Mouse (Mus musculus) limb, embryonic 11.5 days (tissue): ENCODE measurements around the gene Slc31a2. TPM values are rescaled to one million over a fixed set of nuclear protein-coding genes. Genes with fewer than 3 reads are reported as not detected.
A peak's percentile ranks its signal among the peaks of the same experiment; 100 is the strongest.
"Not testable (repeated sequence)": the region's sequence is repeated elsewhere in the genome, so short reads cannot be mapped to it uniquely, and the experiment has no call there.

Experiments
- ATAC-seq: fragments of 200-750 bp; cut with Nextera tagmentation; 2 replicates; pipeline ENCODE4 v1.8.0; 2017; ENCODE audit warnings: low read depth; ENCODE audit not compliant: insufficient number of reproducible peaks, low FRiP score, low TSS enrichment
- DNase-seq: peaks from one replicate; pipeline ENCODE4 v3.0.0-alpha.2; 2015; ENCODE audit warnings: low spot score
- H3K27ac ChIP-seq: fragments of 300-500 bp; sonication (generic); replicated peaks from 2 replicates; pipeline ENCODE4 v1.5.1; 2014; ENCODE audit warnings: low read depth, mild to moderate bottlenecking, low read length
- H3K27me3 ChIP-seq: fragments of 300-500 bp; sonication (generic); 2 replicates; pipeline ENCODE4 v1.6.1; 2014; ENCODE audit warnings: mild to moderate bottlenecking, low read length, mixed read lengths; ENCODE audit not compliant: control insufficient read depth, insufficient read depth
- H3K36me3 ChIP-seq: fragments of 300-500 bp; sonication (generic); 2 replicates; pipeline ENCODE4 v1.6.1; 2014; ENCODE audit warnings: mild to moderate bottlenecking, low read length, moderate library complexity, mixed read lengths; ENCODE audit not compliant: control insufficient read depth, insufficient read depth
- H3K4me1 ChIP-seq: fragments of 300-500 bp; sonication (generic); 2 replicates; pipeline ENCODE4 v1.6.1; 2014; ENCODE audit warnings: low read length, mixed read lengths; ENCODE audit not compliant: control insufficient read depth, insufficient read depth
- H3K4me2 ChIP-seq: fragments of 300-500 bp; sonication (generic); 2 replicates; pipeline ENCODE4 v1.6.1; 2014; ENCODE audit warnings: low read depth, mild to moderate bottlenecking, moderate library complexity; ENCODE audit not compliant: severe bottlenecking
- H3K4me3 ChIP-seq: fragments of 300-500 bp; sonication (generic); 2 replicates; pipeline ENCODE4 v1.5.1; 2014; ENCODE audit warnings: low read depth, low read length
- H3K9ac ChIP-seq: fragments of 300-500 bp; sonication (generic); 2 replicates; pipeline ENCODE4 v1.6.1; 2014; ENCODE audit warnings: mild to moderate bottlenecking, low read length
- H3K9me3 ChIP-seq: fragments of 300-500 bp; sonication (generic); 2 replicates; pipeline ENCODE4 v1.6.1; 2016; ENCODE audit warnings: low read length; ENCODE audit not compliant: control insufficient read depth
- WGBS: fragments of 180-500 bp; shearing (Covaris S2); extraction: QIAGEN DNeasy Blood & Tissue Kit; methylation state at CpG from one replicate; pipeline ENCODE4 v1.1.7; 2014; 5-methylcytosine and 5-hydroxymethylcytosine counted together
- polyA plus RNA-seq: library from polyadenylated mRNA; unstranded; fragments of >200 nt; fragmentation: Nextera tagmentation; extraction: Ambion mirVana; gene quantifications from 2 replicates; pipeline ENCODE4 v1.2.1, GENCODE M21; 2014

Slc31a2 gene
- polyA plus RNA-seq, 1 experiment from 2014 or later = 11.3 TPM

DNA sequence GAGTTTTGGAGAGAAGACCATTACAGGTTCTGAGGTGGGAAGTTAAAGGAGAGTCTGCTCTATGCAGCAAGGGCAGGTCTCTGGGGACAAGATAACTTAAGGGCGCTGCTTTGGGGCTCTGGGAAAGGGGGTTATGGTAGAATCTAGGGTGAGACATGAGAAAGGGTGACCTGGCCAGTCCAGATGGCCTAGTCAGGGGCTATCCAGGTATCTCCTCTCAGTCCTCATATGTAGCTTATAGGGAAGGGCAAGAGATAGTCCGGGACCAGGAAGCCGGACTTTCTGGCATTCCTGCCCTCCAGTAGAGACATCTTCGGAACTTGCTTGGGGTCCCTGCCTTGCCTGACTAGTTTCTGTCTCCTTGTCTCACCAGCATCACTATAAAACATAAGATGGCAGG, 10.6 kb upstream of the Slc31a2 start:
- ATAC-seq = no peak
- Histone ChIP-seq H3K4me3 (no peak overlapping the region), H3K4me1 (no peaks in the 10 kb centered on the region), H3K27ac (no peak overlapping the region), H3K9ac (no peak overlapping the region), H3K9me3 (no peaks in the 10 kb centered on the region), H3K4me2 (no peak overlapping the region), H3K36me3 (no peaks in the 10 kb centered on the region), H3K27me3 (no peaks in the 10 kb centered on the region)
- WGBS = 90% methylated on average over 4 of the region's 4 CpGs
- peak; percentile 9 for DNase-seq

DNA sequence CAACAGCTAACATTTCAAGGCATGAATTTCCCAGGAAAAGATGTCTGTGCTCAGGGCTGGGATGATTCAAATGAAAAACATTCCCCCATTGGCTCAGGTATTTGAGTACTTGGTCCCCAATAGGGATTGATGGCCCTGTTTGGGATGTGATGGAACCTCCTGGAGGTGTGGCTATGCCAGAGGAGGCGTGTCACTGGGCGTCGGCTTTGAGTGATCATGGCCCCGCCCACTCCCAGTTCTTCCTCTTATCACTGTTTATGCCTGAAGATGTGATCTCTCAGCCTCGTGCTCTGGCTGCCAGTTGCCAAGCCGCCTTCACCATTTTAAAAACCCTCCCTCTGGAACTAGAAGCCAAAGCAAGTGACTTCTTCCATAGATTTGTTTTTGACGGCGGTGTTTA, 7.8 kb upstream of the Slc31a2 start:
- no peak for ATAC-seq
- 60% methylated on average over 8 of the region's 8 CpGs for WGBS
- H3K4me3 ChIP-seq = no peak overlapping the region

DNA sequence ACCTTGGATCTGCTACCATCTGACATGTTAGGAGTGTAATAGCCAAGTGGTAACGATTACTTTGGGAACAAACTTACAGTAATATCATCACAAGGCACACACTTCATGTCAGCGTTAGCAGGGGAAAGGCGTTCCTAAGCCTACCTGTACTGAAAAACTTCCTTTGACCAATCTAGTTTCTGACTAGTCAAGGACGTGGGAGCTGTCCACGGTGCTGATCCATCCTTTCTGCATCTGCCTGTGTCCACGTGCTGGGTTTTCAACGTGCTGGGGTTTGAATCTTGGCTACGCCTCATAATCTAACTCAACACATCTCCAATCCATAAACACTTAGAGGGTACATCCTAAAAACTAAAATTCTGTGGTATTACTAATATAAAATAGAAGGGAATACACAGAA, 5.4 kb upstream of the Slc31a2 start:
- H3K27me3 ChIP-seq = no peaks in the 10 kb centered on the region
- no peak overlapping the region for H3K4me2 ChIP-seq
- H3K4me1 ChIP-seq = no peaks in the 10 kb centered on the region
- no peaks in the 10 kb centered on the region for H3K9me3 ChIP-seq
- 28% methylated on average over 8 of the region's 8 CpGs for WGBS
- no peak overlapping the region for H3K9ac ChIP-seq
- H3K36me3 ChIP-seq = no peaks in the 10 kb centered on the region
- H3K4me3 ChIP-seq = no peak overlapping the region
- ATAC-seq (no peak), DNase-seq (peak; percentile 87)
- no peak overlapping the region for H3K27ac ChIP-seq

More for the DNA sequence above, 7.8 kb upstream of the Slc31a2 start:
- no peaks in the 10 kb centered on the region for H3K27me3 ChIP-seq
- H3K36me3 ChIP-seq = no peaks in the 10 kb centered on the region
- no peak overlapping the region for H3K9ac ChIP-seq
- no peak overlapping the region for H3K4me2 ChIP-seq
- H3K27ac ChIP-seq = no peak overlapping the region
- H3K9me3 ChIP-seq = no peaks in the 10 kb centered on the region
- H3K4me1 ChIP-seq = no peaks in the 10 kb centered on the region
- DNase-seq = no peak

DNA sequence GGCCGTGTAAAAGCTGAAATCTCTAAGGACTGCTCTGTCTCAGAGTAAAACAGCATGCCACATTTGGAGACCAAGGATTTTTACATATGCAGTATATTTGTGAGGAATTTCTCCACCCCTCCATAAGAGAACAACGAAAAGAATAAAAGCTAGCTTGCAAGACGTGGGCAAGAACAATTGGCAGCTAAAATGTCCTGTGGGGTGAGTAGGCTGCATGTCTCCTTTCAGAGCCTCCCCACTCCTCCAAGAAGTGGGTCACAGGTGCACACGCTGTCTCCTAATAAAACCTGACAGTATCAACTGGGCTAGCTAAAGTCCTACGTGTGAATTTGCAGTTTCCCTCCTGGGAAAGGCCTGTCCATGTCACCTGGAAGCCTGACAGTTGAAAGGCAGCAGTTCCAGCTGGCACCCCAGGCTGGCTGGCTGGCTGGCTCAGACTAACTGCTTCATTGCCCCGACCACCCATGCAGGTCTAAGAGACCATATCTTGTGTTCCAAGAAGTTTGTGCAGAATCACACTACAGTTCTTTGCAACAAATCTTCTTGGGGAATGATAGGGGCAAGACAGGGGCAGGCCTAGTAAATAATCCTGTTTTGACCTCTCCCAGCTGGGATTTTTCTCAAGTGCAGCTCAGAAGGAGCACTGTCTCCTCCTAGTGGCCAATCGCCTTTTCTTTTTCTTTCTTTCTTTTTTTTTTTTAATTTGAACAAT, 927 bp downstream of the Slc31a2 start:
- Histone ChIP-seq H3K27ac (no peak overlapping the region), H3K9me3 (no peaks in the 10 kb centered on the region), H3K27me3 (no peaks in the 10 kb centered on the region), H3K9ac (no peak overlapping the region), H3K4me1 (no peaks in the 10 kb centered on the region), H3K36me3 (no peaks in the 10 kb centered on the region), H3K4me3 (no peak overlapping the region), H3K4me2 (no peak overlapping the region)
- ATAC-seq = no peak
- WGBS = 50% methylated on average over 7 of the region's 7 CpGs
- no peak for DNase-seq

DNA sequence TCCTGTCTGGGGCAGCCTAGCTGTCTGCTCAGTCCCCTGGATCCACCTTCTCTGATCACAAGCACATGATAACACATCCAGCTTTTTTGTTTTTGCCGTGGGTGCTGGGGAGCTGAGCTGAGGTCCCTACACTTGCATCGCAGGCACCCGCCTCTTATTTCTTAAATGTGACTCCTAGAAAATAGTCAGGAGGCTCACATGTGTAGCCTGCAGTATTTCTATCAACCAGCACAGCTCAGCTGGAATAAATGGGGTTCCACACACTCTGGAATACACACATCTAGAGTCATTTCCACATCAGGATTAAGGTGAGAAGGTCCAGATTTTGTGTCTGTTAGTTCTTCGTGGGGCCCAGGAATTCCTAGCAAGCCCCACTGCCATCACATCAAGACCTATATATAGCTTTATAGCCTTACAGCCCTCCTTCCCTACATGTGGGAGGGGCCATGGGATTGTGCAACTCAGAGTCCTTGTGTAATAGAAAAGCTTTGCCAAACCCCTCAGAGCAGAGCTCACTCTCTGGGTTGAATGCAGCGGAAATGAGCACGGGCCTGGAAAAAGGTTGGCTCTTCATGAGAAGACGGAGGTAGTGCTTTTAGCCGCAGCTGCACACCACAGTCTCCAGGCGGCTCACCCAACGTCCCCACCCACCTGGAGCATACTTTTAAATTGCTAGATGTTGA, 2.9 kb downstream of the Slc31a2 start:
- Histone ChIP-seq H3K36me3 (no peaks in the 10 kb centered on the region), H3K4me3 (no peak overlapping the region), H3K4me1 (no peaks in the 10 kb centered on the region), H3K27ac (no peak overlapping the region), H3K27me3 (no peaks in the 10 kb centered on the region), H3K9me3 (no peaks in the 10 kb centered on the region), H3K4me2 (no peak overlapping the region), H3K9ac (no peak overlapping the region)
- ATAC-seq (no peak), DNase-seq (no peak)
- 78% methylated on average over 10 of the region's 10 CpGs for WGBS

DNA sequence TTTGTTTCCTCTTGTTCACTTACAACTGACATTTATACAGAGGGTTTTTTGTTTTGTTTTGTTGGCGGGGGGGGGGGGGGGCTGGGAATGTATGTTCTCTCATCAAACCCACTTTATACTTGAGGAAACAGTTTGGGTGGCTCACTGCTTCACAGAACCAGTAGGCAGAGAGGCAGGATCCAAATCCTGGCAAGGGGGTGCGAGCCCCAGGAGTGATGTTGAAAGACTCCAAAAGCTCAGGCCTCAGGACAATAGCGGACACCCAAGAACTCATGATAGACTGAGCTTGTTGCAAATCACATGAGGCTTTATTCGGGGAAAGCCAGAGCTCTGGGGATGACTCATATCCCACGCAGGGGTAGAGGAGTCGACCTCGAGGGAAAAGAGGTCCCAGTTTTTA, 3.7 kb downstream of the Slc31a2 start:
- not testable (repeated sequence) for H3K4me1 ChIP-seq, H3K27ac ChIP-seq, H3K4me3 ChIP-seq, H3K9me3 ChIP-seq, H3K4me2 ChIP-seq, ATAC-seq, H3K9ac ChIP-seq, DNase-seq, H3K36me3 ChIP-seq, H3K27me3 ChIP-seq
- 75% methylated on average over 7 of the region's 7 CpGs for WGBS

DNA sequence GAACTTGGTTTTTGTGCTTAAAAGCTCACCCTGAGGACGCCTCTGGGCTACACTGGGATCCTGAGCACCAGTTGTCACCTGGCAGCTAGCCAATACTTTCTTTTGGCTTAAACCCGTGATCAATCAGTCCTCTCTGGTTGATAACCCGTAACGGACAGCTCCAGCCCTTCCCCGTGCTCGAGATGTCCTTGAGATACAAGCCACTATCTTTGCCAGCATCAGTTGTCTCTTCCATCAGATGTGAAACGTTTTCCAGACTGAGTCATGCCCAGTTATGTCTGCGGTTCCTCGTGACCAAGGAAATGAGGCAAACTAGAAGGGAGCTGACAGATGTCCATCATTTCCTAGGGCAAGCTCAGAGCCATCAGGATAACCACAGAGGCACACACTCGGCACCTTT, 4.7 kb downstream of the Slc31a2 start:
- no peaks in the 10 kb centered on the region for H3K9me3 ChIP-seq
- ATAC-seq (no peak), DNase-seq (no peak)
- H3K4me2 ChIP-seq = no peak overlapping the region
- H3K4me3 ChIP-seq = no peak overlapping the region
- WGBS = 82% methylated on average over 10 of the region's 10 CpGs
- no peaks in the 10 kb centered on the region for H3K4me1 ChIP-seq
- H3K9ac ChIP-seq = no peak overlapping the region
- H3K27me3 ChIP-seq = no peaks in the 10 kb centered on the region
- no peak overlapping the region for H3K27ac ChIP-seq
- no peaks in the 10 kb centered on the region for H3K36me3 ChIP-seq

DNA sequence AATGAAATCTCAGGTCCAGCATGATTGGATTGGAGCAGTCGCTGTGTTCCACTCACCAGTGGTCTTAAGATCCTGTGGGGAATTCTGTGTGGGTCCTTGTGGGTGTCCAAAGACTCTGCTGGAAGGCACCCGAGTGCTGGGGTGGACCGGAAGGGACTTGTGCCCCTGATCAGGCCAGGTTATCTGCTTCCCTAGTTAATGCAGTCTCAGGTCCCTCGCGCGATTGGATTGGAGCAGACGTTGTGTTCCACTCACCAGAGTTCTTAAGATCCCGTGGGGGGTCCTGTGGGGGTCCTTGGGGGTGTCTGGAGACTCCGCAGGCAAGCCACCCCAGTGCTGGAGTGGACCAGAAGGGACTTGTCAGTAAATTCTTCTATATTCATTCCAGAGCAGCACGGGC, 10.3 kb downstream of the Slc31a2 start:
- Histone ChIP-seq H3K36me3 (no peaks in the 10 kb centered on the region), H3K4me3 (no peak overlapping the region), H3K27me3 (no peaks in the 10 kb centered on the region), H3K9ac (no peak overlapping the region), H3K4me1 (no peaks in the 10 kb centered on the region), H3K9me3 (no peaks in the 10 kb centered on the region), H3K27ac (no peak overlapping the region), H3K4me2 (no peak overlapping the region)
- no peak for DNase-seq
- WGBS = 87% methylated on average over 10 of the region's 10 CpGs
- ATAC-seq = no peak
